Mouse (Mus musculus) brain, embryonic 14.5 days (tissue): ENCODE measurements at regions not wholly inside any gene's neighbourhood (a gene's known extent, or its start where the extent isn't known, plus 50 kb on each side); places are given as distances from the start of the nearest gene placed in this dataset.

Experiments used
- CTCF ChIP-seq: fragments of 200-500 bp; IDR thresholded peaks from 2 replicates; pipeline ENCODE4 v1.5.1; 2012; ENCODE audit warnings: inconsistent platforms, mild to moderate bottlenecking, moderate library complexity, borderline replicate concordance; ENCODE audit not compliant: insufficient read depth, insufficient read length; ENCODE audit errors: extremely low read depth
- POLR2A ChIP-seq: fragments of 200-500 bp; IDR thresholded peaks from 2 replicates; pipeline ENCODE4 v1.6.1; 2012; ENCODE audit warnings: mild to moderate bottlenecking, inconsistent platforms, borderline replicate concordance; ENCODE audit not compliant: poor library complexity, insufficient read depth, insufficient read length, severe bottlenecking; ENCODE audit errors: extremely low read depth

DNA sequence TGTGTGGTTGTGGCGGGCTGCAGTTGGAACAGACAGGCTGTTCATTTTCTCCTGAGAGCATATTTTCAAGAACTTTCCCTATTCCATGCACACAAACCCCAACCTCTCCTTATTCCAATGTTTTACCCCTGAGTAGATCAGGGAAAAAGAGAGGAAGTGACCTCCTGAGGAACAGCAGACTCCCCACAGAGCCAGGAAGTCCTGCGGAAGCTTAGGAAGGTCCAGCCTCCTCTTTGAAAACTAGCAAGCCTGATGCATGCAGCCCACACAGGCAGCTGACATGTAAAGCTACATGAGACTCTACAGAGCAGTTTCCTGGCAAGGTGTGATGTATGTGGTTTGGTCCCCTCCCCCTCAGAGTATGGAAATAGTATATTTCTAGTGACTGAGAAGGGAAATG lies 160.9 kb upstream of the Col8a1 start:
- TF ChIP-seq CTCF, result no peak
- no peak for TF ChIP-seq POLR2A
